8 mouse cellular contexts compared by ENCODE assay signal in the genomic region with DNA sequence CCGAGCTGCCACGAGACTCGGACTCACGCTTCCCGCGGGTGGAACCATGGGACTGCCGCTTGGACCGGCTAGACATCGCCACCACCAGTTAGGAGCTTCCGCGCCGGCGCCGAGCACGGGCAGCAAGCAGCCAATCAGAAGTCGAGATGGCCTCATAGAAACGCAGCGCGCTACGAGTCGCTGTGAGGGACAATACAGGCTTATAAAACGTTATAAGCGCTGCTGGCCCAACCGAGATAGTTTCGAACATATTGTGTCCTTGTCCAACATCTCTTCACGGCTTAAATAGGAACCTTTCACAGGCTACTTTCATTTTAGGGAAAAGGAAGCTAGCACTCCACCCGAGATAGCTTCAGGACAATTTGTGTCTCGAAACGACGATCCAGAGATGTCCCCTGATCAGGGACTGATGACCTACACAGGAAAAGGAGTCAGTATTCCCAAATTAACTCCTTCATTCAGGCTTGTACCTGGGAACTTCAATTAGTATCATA. TPM values are rescaled to one million over a fixed set of nuclear protein-coding genes. Genes with fewer than 3 reads are reported as not detected.
A peak's percentile ranks its signal among the peaks of the same experiment; 100 is the strongest.
DNase-seq lines count a peak whose midpoint lies in the region; ATAC-seq and TF ChIP-seq lines count a peak whose summit lies in the region.

Usp39 (minus strand) TSS at position 111 of the 494 bp plus-strand sequence.

- peaks cover 56% of the 10 kb centered on the region for H3K4me1 ChIP-seq in forebrain, embryonic 10.5 days
- H3K4me1 ChIP-seq in heart, embryonic 15.5 days (replicated peaks), result peaks cover 36% of the 10 kb centered on the region
- peaks cover 24 to 31% of the 10 kb centered on the region in 2 experiments for H3K4me1 ChIP-seq in liver, embryonic 14.5 days (replicated peaks; ENCODE audit: control insufficient read depth in 2 of 2, insufficient read depth in 2 of 2, low read length in 1 of 2)
- peaks cover 14% of the 10 kb centered on the region for H3K4me1 ChIP-seq in neural tube, embryonic 11.5 days (ENCODE audit: control insufficient read depth, insufficient read depth, low read length)
- H3K4me1 ChIP-seq in stomach, postnatal 0 days (replicated peaks; ENCODE audit: control insufficient read depth, insufficient read depth), result no peaks in the 10 kb centered on the region; the same call in 1 of the 2 replicates

- peak; percentile 75 for ATAC-seq in heart, embryonic 15.5 days (replicated peaks; ENCODE audit: insufficient number of reproducible peaks, insufficient read depth, low FRiP score, low read depth)
- ATAC-seq in liver, embryonic 14.5 days (ENCODE audit: insufficient read depth), result peak; percentile 85
- ATAC-seq in neural tube, embryonic 11.5 days (ENCODE audit: insufficient read depth, low FRiP score, low TSS enrichment), result peak; percentile 82
- peak; percentile 87 for ATAC-seq in stomach, postnatal 0 days (ENCODE audit: low FRiP score, low TSS enrichment)

- H3K9me3 ChIP-seq in forebrain, embryonic 10.5 days, result no peaks in the 10 kb centered on the region
- H3K9me3 ChIP-seq in heart, embryonic 15.5 days (replicated peaks), result no peaks in the 10 kb centered on the region
- no peaks in the 10 kb centered on the region for H3K9me3 ChIP-seq in liver, embryonic 14.5 days (ENCODE audit: control insufficient read depth, low read length)
- no peaks in the 10 kb centered on the region for H3K9me3 ChIP-seq in neural tube, embryonic 11.5 days (ENCODE audit: control insufficient read depth, low read length)
- no peaks in the 10 kb centered on the region for H3K9me3 ChIP-seq in stomach, postnatal 0 days (ENCODE audit: control insufficient read depth, low read length)

- peak within 1 kb of the TSS; percentile 93 for H3K27ac ChIP-seq in forebrain, embryonic 10.5 days
- peak within 1 kb of the TSS; percentile 70 for H3K27ac ChIP-seq in heart, embryonic 15.5 days
- peak within 1 kb of the TSS; percentile 70 for H3K27ac ChIP-seq in liver, embryonic 14.5 days
- 0 out of 2 replicates have a peak within 1 kb of the TSS, but pooled peaks have one; percentile 30 for H3K27ac ChIP-seq in neural tube, embryonic 11.5 days (ENCODE audit: low read depth, low read length)
- H3K27ac ChIP-seq in stomach, postnatal 0 days (replicated peaks), result peak within 1 kb of the TSS; percentile 65; the same call in 1 of the 2 replicates

- H3K4me3 ChIP-seq in forebrain, embryonic 10.5 days, result peak within 1 kb of the TSS; percentile 97
- H3K4me3 ChIP-seq in heart, embryonic 15.5 days, result peak within 1 kb of the TSS; percentile 96
- H3K4me3 ChIP-seq in liver, embryonic 14.5 days (ENCODE audit: insufficient read depth in 1 of 2, low read depth in 2 of 2, low read length in 2 of 2), result peak within 1 kb of the TSS; percentile 93 to 99
- H3K4me3 ChIP-seq in neural tube, embryonic 11.5 days (ENCODE audit: low read depth, low read length), result peak within 1 kb of the TSS; percentile 82
- peak within 1 kb of the TSS; percentile 79 for H3K4me3 ChIP-seq in stomach, postnatal 0 days (ENCODE audit: low read depth, low read length)

- peaks cover 43% of the 10 kb centered on the region for H3K36me3 ChIP-seq in forebrain, embryonic 10.5 days (replicated peaks)
- peaks cover 14% of the 10 kb centered on the region for H3K36me3 ChIP-seq in heart, embryonic 15.5 days
- H3K36me3 ChIP-seq in liver, embryonic 14.5 days (replicated peaks; ENCODE audit: control insufficient read depth, insufficient read depth, low read depth), result peaks cover 19% of the 10 kb centered on the region
- no peaks in the 10 kb centered on the region for H3K36me3 ChIP-seq in neural tube, embryonic 11.5 days (ENCODE audit: control insufficient read depth, insufficient read depth, low read length)
- peaks cover under 1% of the 10 kb centered on the region; the same call in 1 of the 2 replicates for H3K36me3 ChIP-seq in stomach, postnatal 0 days (ENCODE audit: control insufficient read depth, insufficient read depth, low read length)

- TF ChIP-seq CTCF in liver, embryonic 14.5 days (IDR thresholded peaks at IDR 0.05; ENCODE audit: low read depth), result peak; percentile 30; the same call in 1 of the 2 replicates
- peak; percentile 39 for TF ChIP-seq CTCF in stomach, postnatal 0 days (IDR thresholded peaks at IDR 0.05; ENCODE audit: low read depth)

- no peaks in the 10 kb centered on the region for H3K27me3 ChIP-seq in forebrain, embryonic 10.5 days (ENCODE audit: poor library complexity, severe bottlenecking)
- H3K27me3 ChIP-seq in heart, embryonic 15.5 days, result no peaks in the 10 kb centered on the region
- no peaks in the 10 kb centered on the region for H3K27me3 ChIP-seq in liver, embryonic 14.5 days (ENCODE audit: control insufficient read depth, insufficient read depth, low read length)
- no peaks in the 10 kb centered on the region for H3K27me3 ChIP-seq in neural tube, embryonic 11.5 days (ENCODE audit: control insufficient read depth, insufficient read depth, low read length)
- H3K27me3 ChIP-seq in stomach, postnatal 0 days (ENCODE audit: control insufficient read depth, insufficient read depth, low read length), result no peaks in the 10 kb centered on the region

- under 1% methylated on average over 30 of the region's 30 CpGs for whole genome bisulfite sequencing in forebrain, embryonic 10.5 days
- WGBS in heart, embryonic 15.5 days, result under 1% methylated on average over 30 of the region's 30 CpGs
- WGBS in liver, embryonic 14.5 days (ENCODE audit: insufficient replicate concordance), result under 1% methylated on average over 30 of the region's 30 CpGs
- 1% methylated on average over 30 of the region's 30 CpGs for WGBS in neural tube, embryonic 11.5 days
- 1% methylated on average over 30 of the region's 30 CpGs for WGBS in stomach, postnatal 0 days

- peak; percentile 73 to 81 for DNase-seq in CD8-positive naive resting alpha-beta T cell, adult 2 months (ENCODE audit: low read depth in 2 of 2, low spot score in 2 of 2)
- peak; percentile 89 for DNase-seq in c-Kit-positive CD71-negative TER-119-negative erythroid progenitor cells, embryonic 14.5 days (ENCODE audit: low read depth)
- DNase-seq in forebrain, embryonic 10.5 days (ENCODE audit: extremely low spot score, low spot score), result peak; percentile 91
- DNase-seq in kidney, postnatal 25 days, result peak; percentile 97 to 98
- DNase-seq in liver, embryonic 14.5 days (ENCODE audit: low read depth in 3 of 3, low spot score in 3 of 3), result peak; percentile 91 to 95 (median 94)
- DNase-seq in neural tube, embryonic 11.5 days (ENCODE audit: low spot score), result peak; percentile 94
- peak; percentile 91 for DNase-seq in stomach, postnatal 0 days (ENCODE audit: low spot score)

- H3K4me2 ChIP-seq in heart, embryonic 15.5 days, result peak within 1 kb of the TSS; percentile 87
- peak within 1 kb of the TSS; percentile 99 for H3K4me2 ChIP-seq in liver, embryonic 14.5 days (ENCODE audit: low read depth)
- peak within 1 kb of the TSS; percentile 83 for H3K4me2 ChIP-seq in neural tube, embryonic 11.5 days (ENCODE audit: low read depth)
- peak within 1 kb of the TSS; percentile 91 for H3K4me2 ChIP-seq in stomach, postnatal 0 days (replicated peaks; ENCODE audit: low read depth)

- TF ChIP-seq EP300 in liver, embryonic 14.5 days (IDR thresholded peaks at IDR 0.05; ENCODE audit: low read depth), result no peak
- TF ChIP-seq EP300 in stomach, postnatal 0 days (optimal IDR thresholded peaks at IDR 0.05), result no peak

- H3K9ac ChIP-seq in heart, embryonic 15.5 days, result peak within 1 kb of the TSS; percentile 96
- H3K9ac ChIP-seq in liver, embryonic 14.5 days (replicated peaks), result peak within 1 kb of the TSS; percentile 83
- H3K9ac ChIP-seq in neural tube, embryonic 11.5 days (ENCODE audit: low read length), result peak within 1 kb of the TSS; percentile 81
- H3K9ac ChIP-seq in stomach, postnatal 0 days (ENCODE audit: low read length), result peak within 1 kb of the TSS; percentile 92

RNA-seq across cellular contexts. Expression of gene Usp39, which starts in this region (rescaled TPM):
- polyA plus RNA-seq in forebrain, embryonic 10.5 days (2016; fragmentation: Nextera tagmentation; extraction: Ambion mirVana), result 90.1 and 91.5 TPM in 2 replicates
- polyA plus RNA-seq in heart, embryonic 15.5 days (2015; fragmentation: Nextera tagmentation; extraction: Ambion mirVana), result 25.3 and 28.0 TPM in 2 replicates
- polyA plus RNA-seq in liver, embryonic 14.5 days (2012; rRNA removed), result 23.9 and 32.7 TPM in 2 replicates
- 49.6 and 58.7 TPM in 2 replicates for polyA plus RNA-seq in liver, embryonic 14.5 days (2014; fragmentation: Nextera tagmentation; extraction: Ambion mirVana)
- polyA plus RNA-seq in neural tube, embryonic 11.5 days (2014; fragmentation: Nextera tagmentation; extraction: Ambion mirVana), result 95.7 and 104 TPM in 2 replicates
- 20.1 and 21.0 TPM in 2 replicates for polyA plus RNA-seq in stomach, postnatal 0 days (2015; fragmentation: Nextera tagmentation; extraction: Ambion mirVana)

Comparison
In these comparisons a context has a peak if more than half of its experiments do, and no peak if none do; other contexts are left out.
1. Peak in every context shown above with its lines: DNase-seq, ATAC-seq, H3K4me3 ChIP-seq and H3K27ac ChIP-seq.
2. H3K27ac ChIP-seq: peak in every context shown above with its lines; median percentile 93 in forebrain, embryonic 10.5 days; 70 in heart, embryonic 15.5 days; 70 in liver, embryonic 14.5 days; 65 in stomach, postnatal 0 days; 30 in neural tube, embryonic 11.5 days.